Mouse (Mus musculus) MEL (cell line): ENCODE results near the gene Nr2e3.

Experiments used
- BHLHE40 ChIP-seq: IDR thresholded peaks from 2 replicates; pipeline ENCODE4 v1.6.1; 2012; ENCODE audit warnings: low read depth, mild to moderate bottlenecking, inconsistent platforms, low read length, improper control_type of control experiment, borderline replicate concordance
- CHD1 ChIP-seq: IDR thresholded peaks from 2 replicates; pipeline ENCODE4 v1.6.1; 2012; ENCODE audit warnings: low read depth, mild to moderate bottlenecking, inconsistent platforms, low read length, improper control_type of control experiment
- CHD2 ChIP-seq: IDR thresholded peaks from 2 replicates; pipeline ENCODE4 v1.6.1; 2011; ENCODE audit warnings: low read length, improper control_type of control experiment
- CTCF ChIP-seq, 3 experiments: IDR thresholded peaks in 2 of 3; conservative IDR thresholded peaks in 1 of 3; 2 replicates each; pipeline ENCODE4 v1.5.1; 2011 to 2012; ENCODE audit warnings: low read length in 3 of 3, low read depth in 2 of 3, mild to moderate bottlenecking in 2 of 3, improper control_type of control experiment in 1 of 3, inconsistent platforms in 1 of 3, mixed read lengths in 1 of 3, moderate library complexity in 1 of 3; ENCODE audit not compliant: control insufficient read depth in 1 of 3, insufficient read depth in 1 of 3, poor library complexity in 1 of 3, severe bottlenecking in 1 of 3
- E2F4 ChIP-seq: IDR thresholded peaks from 2 replicates; pipeline ENCODE4 v1.6.1; 2011; ENCODE audit warnings: low read depth, low read length, improper control_type of control experiment, borderline replicate concordance
- GATA1 ChIP-seq: IDR thresholded peaks from 2 replicates; pipeline ENCODE4 v1.6.1; 2011; ENCODE audit warnings: low read depth, low read length, improper control_type of control experiment
- MAX ChIP-seq: IDR thresholded peaks from 2 replicates; pipeline ENCODE4 v1.6.1; 2011; ENCODE audit warnings: low read length, improper control_type of control experiment
- MEF2A ChIP-seq: IDR thresholded peaks from 2 replicates; pipeline ENCODE4 v1.6.1; 2014; ENCODE audit warnings: low read depth, mild to moderate bottlenecking, inconsistent platforms, low read length, improper control_type of control experiment; ENCODE audit not compliant: poor library complexity, insufficient replicate concordance, severe bottlenecking; ENCODE audit errors: extremely low read depth
- MYC ChIP-seq: IDR thresholded peaks from 2 replicates; pipeline ENCODE4 v1.6.1; 2011; ENCODE audit warnings: low read depth, mild to moderate bottlenecking, low read length, improper control_type of control experiment, moderate library complexity
- POLR2A ChIP-seq, 2 experiments: IDR thresholded peaks; 2 replicates each; pipeline ENCODE4 v1.6.1; 2011 to 2012; ENCODE audit warnings: low read length in 2 of 2, mild to moderate bottlenecking in 2 of 2, control low read depth in 1 of 2, improper control_type of control experiment in 1 of 2, low read depth in 1 of 2, moderate library complexity in 1 of 2; ENCODE audit not compliant: control insufficient read depth in 1 of 2, insufficient read depth in 1 of 2, poor library complexity in 1 of 2
- RAD21 ChIP-seq: IDR thresholded peaks from 2 replicates; pipeline ENCODE4 v1.6.1; 2011; ENCODE audit warnings: mild to moderate bottlenecking, low read depth, low read length, improper control_type of control experiment
- UBTF ChIP-seq: IDR thresholded peaks from 2 replicates; pipeline ENCODE4 v1.6.1; 2012; ENCODE audit warnings: low read depth, mild to moderate bottlenecking, inconsistent platforms, low read length, improper control_type of control experiment, moderate library complexity, borderline replicate concordance; ENCODE audit not compliant: insufficient read depth
- USF2 ChIP-seq, 2 experiments: IDR thresholded peaks; 2 replicates each; pipeline ENCODE4 v1.6.1; 2011 to 2012; ENCODE audit warnings: improper control_type of control experiment in 2 of 2, low read length in 2 of 2, borderline replicate concordance in 1 of 2, inconsistent platforms in 1 of 2, low read depth in 1 of 2, mild to moderate bottlenecking in 1 of 2; ENCODE audit not compliant: insufficient read depth in 1 of 2
- ZKSCAN1 ChIP-seq: IDR thresholded peaks from 2 replicates; pipeline ENCODE4 v1.6.1; 2012; ENCODE audit warnings: low read depth, mild to moderate bottlenecking, inconsistent platforms, low read length, improper control_type of control experiment, moderate library complexity

GRCm38 (mm10) chr9:59948226-59948625, 12.2 kb downstream of the Nr2e3 start:
- TF ChIP-seq CTCF (IDR thresholded peaks at IDR 0.05 in 2 of 3, conservative IDR thresholded peaks at IDR 0.05 in 1 of 3; ENCODE audit: control insufficient read depth in 1 of 3, insufficient read depth in 1 of 3, low read depth in 2 of 3, low read length in 3 of 3, poor library complexity in 1 of 3, severe bottlenecking in 1 of 3) (no peak), USF2 (IDR thresholded peaks at IDR 0.05; ENCODE audit: borderline replicate concordance in 1 of 2, insufficient read depth in 1 of 2, low read depth in 1 of 2, low read length in 2 of 2) (no peak), MYC (no peak), E2F4 (no peak), POLR2A (IDR thresholded peaks at IDR 0.05; ENCODE audit: control insufficient read depth in 1 of 2, insufficient read depth in 1 of 2, low read depth in 1 of 2, low read length in 2 of 2, poor library complexity in 1 of 2) (no peak), CHD1 (no peak), MEF2A (no peak), CHD2 (no peak), MAX (no peak), UBTF (no peak), BHLHE40 (no peak), ZKSCAN1 (no peak), RAD21 (no peak), GATA1 (no peak)
